Mouse (Mus musculus): Measurements from ENCODE around the gene Chrna3. TPM values are rescaled to one million over a fixed set of nuclear protein-coding genes. Genes with fewer than 3 reads are reported as not detected.

The Chrna3 gene
- polyA plus RNA-seq (2012; ENCODE audit: low replicate concordance): not detected in 2 replicates

GRCm38 (mm10) chr9:55026275-55026663 lies at the start of gene Chrna3:
Gene Chrna3, minus strand, starts transcription at chr9:55026562.

DNA sequence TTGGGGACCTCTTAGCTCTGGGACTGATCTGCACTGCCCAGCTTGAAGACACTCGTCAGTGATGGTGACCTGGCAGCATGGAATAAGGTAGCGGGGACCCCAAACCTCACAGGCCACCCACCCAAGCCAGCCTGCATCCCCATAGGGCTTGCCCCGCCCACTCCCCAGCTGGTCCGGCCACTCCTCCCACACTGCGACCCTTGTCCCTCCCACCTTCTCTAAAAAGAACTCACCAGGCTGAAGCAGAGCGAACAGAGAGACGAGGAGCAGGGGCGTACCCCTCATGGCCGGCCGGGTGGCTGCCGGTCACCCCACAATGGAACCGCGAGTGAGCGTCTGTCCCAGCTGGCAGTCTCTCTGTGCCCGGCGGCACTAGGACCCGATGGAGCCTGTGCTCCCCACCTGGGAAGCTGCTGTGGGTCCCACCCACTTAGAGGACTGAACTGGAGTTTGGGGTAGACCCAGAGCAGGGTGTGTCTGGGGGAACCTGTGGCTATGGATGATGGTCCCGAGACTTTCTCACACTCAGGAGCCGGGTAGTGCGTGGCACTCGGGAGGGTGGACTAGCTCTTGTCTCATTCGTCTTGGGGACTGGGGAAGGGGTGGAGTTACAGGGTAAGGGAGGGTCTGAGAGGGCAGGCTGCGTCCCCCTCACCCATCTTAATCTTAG lies 22.0 kb upstream of the Chrna3 start, which contains the start of gene Chrnb4:
Gene Chrnb4 (minus strand): TSS at position 569 of the 670 bp plus-strand sequence.

GRCm38 (mm10) chr9:54980674-54981073 lies 45.7 kb downstream of the Chrna3 start, which contains the start of gene Chrna5:
Gene Chrna5, plus strand, starts transcription at chr9:54980880.

Other genes starting within 250 kb of the Chrna3 start
- gene Ireb2, start 162.8 kb downstream of the Chrna3 start, polyA plus RNA-seq (2012; ENCODE audit: low replicate concordance): 0.34 and 1.4 TPM in 2 replicates
- gene Hykk, start 109.3 kb downstream of the Chrna3 start, polyA plus RNA-seq (2012; ENCODE audit: low replicate concordance): 0.39 TPM in 1 of 2 replicates, not detected in the other
- 1.4 and 3.9 TPM in 2 replicates for gene Psma4, start 75.8 kb downstream of the Chrna3 start, polyA plus RNA-seq (2012; ENCODE audit: low replicate concordance)
- not detected in 2 replicates for gene AY074887, start 75.6 kb downstream of the Chrna3 start, polyA plus RNA-seq (2012; ENCODE audit: low replicate concordance)
- gene Chrna5, start 45.7 kb downstream of the Chrna3 start, polyA plus RNA-seq (2012; ENCODE audit: low replicate concordance): not detected in 2 replicates
- gene Chrnb4, start 22.2 kb upstream of the Chrna3 start, polyA plus RNA-seq (2012; ENCODE audit: low replicate concordance): 0.05 and 0.06 TPM in 2 replicates
- gene Ube2q2, start 122.3 kb upstream of the Chrna3 start, polyA plus RNA-seq (2012; ENCODE audit: low replicate concordance): 45.6 and 61.4 TPM in 2 replicates
- 5.8 and 28.0 TPM in 2 replicates for gene Fbxo22, start 182.4 kb upstream of the Chrna3 start, polyA plus RNA-seq (2012; ENCODE audit: low replicate concordance)